In genomic region chr5:140609511-140610272, GRCm38 (mm10) we compare ENCODE assay signal across 8 mouse cellular contexts. TPM values are rescaled to one million over a fixed set of nuclear protein-coding genes. Genes with fewer than 3 reads are reported as not detected.
DNase-seq lines count a peak whose midpoint lies in the region; ATAC-seq and TF ChIP-seq lines count a peak whose summit lies in the region.

No protein-coding gene starts in this region.

- H3K27ac ChIP-seq in cortical plate, adult 2 months (ENCODE audit: insufficient read depth, low read length) = peak overlapping the region; percentile 83
- peak overlapping the region; percentile 84 for H3K27ac ChIP-seq in heart, postnatal 0 days (ENCODE audit: low read depth)

- no peaks in the 10 kb centered on the region for H3K9me3 ChIP-seq in heart, postnatal 0 days (replicated peaks; ENCODE audit: control insufficient read depth, low read length)

- no peak for TF ChIP-seq EP300 in heart, postnatal 0 days (IDR thresholded peaks at IDR 0.05; ENCODE audit: low read depth)

- H3K4me2 ChIP-seq in heart, postnatal 0 days (ENCODE audit: low read depth, low read length) = peak overlapping the region; percentile 63

- peak; percentile 57 for DNase-seq in right cerebral cortex, postnatal 25 days
- no peak for DNase-seq in right cerebral cortex, postnatal 14 days
- DNase-seq in heart, postnatal 0 days (ENCODE audit: low spot score) = peak; percentile 37
- peak; percentile 82 for DNase-seq in left cerebral cortex, postnatal 4 days
- peak; percentile 55 for DNase-seq in thymus, postnatal 25 days
- no peak for DNase-seq in cerebellum, postnatal 25 days

- TF ChIP-seq CTCF in cortical plate, adult 2 months (IDR thresholded peaks at IDR 0.05; ENCODE audit: extremely low read depth, insufficient read depth, low read length) = no peak
- TF ChIP-seq CTCF in heart, postnatal 0 days (IDR thresholded peaks at IDR 0.05; ENCODE audit: low read depth) = no peak

- intact Hi-C loops in left cerebral cortex, postnatal 4 days (cut with DNase I) = no loop called here

- WGBS in heart, postnatal 0 days = 15% methylated on average over 13 of the region's 13 CpGs

- no peak for ATAC-seq in heart, postnatal 0 days (ENCODE audit: insufficient read depth, low read depth)
- 0 out of 2 replicates have a peak, but pooled peaks have one; percentile 5 for ATAC-seq in megakaryocyte progenitor cell, adult 5-6 weeks (replicated peaks; ENCODE audit: poor library complexity)

- H3K4me3 ChIP-seq in cortical plate, adult 2 months (ENCODE audit: insufficient read depth, low read length) = peak overlapping the region; percentile 48
- peak overlapping the region; percentile 54 for H3K4me3 ChIP-seq in heart, postnatal 0 days (ENCODE audit: low read depth, low read length)

- H3K27me3 ChIP-seq in heart, postnatal 0 days (ENCODE audit: control insufficient read depth, insufficient read depth, low read length) = peaks cover 58% of the 10 kb centered on the region

- no peaks in the 10 kb centered on the region for H3K4me1 ChIP-seq in cortical plate, adult 2 months (ENCODE audit: control insufficient read depth, insufficient read depth, low read length)
- H3K4me1 ChIP-seq in heart, postnatal 0 days (ENCODE audit: control insufficient read depth, insufficient read depth) = peaks cover 35% of the 10 kb centered on the region

- TF ChIP-seq POLR2A in cortical plate, adult 2 months (IDR thresholded peaks at IDR 0.05; ENCODE audit: extremely low read depth, insufficient read depth, low read length) = no peak

- H3K36me3 ChIP-seq in heart, postnatal 0 days (replicated peaks; ENCODE audit: control insufficient read depth, insufficient read depth, low read length) = no peaks in the 10 kb centered on the region

- H3K9ac ChIP-seq in heart, postnatal 0 days (replicated peaks; ENCODE audit: low read depth, low read length) = no peak overlapping the region

RNA-seq across cellular contexts. Expression of gene Lfng, which starts 2.6 kb away (rescaled TPM):
- polyA plus RNA-seq in cortical plate, adult 2 months (2012; rRNA removed) = 35.1 and 37.0 TPM in 2 replicates
- total RNA-seq in heart, postnatal 0 days (2014; rRNA removed; ENCODE audit: low replicate concordance) = 8.2 and 22.3 TPM in 2 replicates
- polyA plus RNA-seq in heart, postnatal 0 days (2015; fragmentation: Nextera tagmentation; extraction: Ambion mirVana) = 4.1 and 4.4 TPM in 2 replicates
- total RNA-seq in left cerebral cortex, postnatal 4 days (2021) = 10 to 100 TPM; 19.7 to 20.7 TPM
- 4.8 and 5.6 TPM in 2 replicates for total RNA-seq in megakaryocyte progenitor cell, adult 5-6 weeks (2015)
- total RNA-seq in megakaryocyte progenitor cell, adult 5-6 weeks (2017) = 13.4 and 15.2 TPM in 2 replicates

RNA-seq across cellular contexts. Expression of gene Ttyh3, which starts 39.1 kb away (rescaled TPM):
- 114 and 119 TPM in 2 replicates for polyA plus RNA-seq in cortical plate, adult 2 months (2012; rRNA removed)
- total RNA-seq in heart, postnatal 0 days (2014; rRNA removed; ENCODE audit: low replicate concordance) = 53.2 and 55.2 TPM in 2 replicates
- 8.5 and 8.9 TPM in 2 replicates for polyA plus RNA-seq in heart, postnatal 0 days (2015; fragmentation: Nextera tagmentation; extraction: Ambion mirVana)
- total RNA-seq in left cerebral cortex, postnatal 4 days (2021) = 100 to 1,000 TPM; 382 to 395 TPM
- total RNA-seq in megakaryocyte progenitor cell, adult 5-6 weeks (2015) = 31.4 and 35.8 TPM in 2 replicates
- total RNA-seq in megakaryocyte progenitor cell, adult 5-6 weeks (2017) = 8.1 and 10.2 TPM in 2 replicates

RNA-seq across cellular contexts. Expression of gene Grifin, which starts 44.8 kb away (rescaled TPM):
- 0.26 and 1.4 TPM in 2 replicates for polyA plus RNA-seq in cortical plate, adult 2 months (2012; rRNA removed)
- total RNA-seq in heart, postnatal 0 days (2014; rRNA removed; ENCODE audit: low replicate concordance) = not detected in 2 replicates
- not detected in 2 replicates for polyA plus RNA-seq in heart, postnatal 0 days (2015; fragmentation: Nextera tagmentation; extraction: Ambion mirVana)
- total RNA-seq in left cerebral cortex, postnatal 4 days (2021) = not detected
- total RNA-seq in megakaryocyte progenitor cell, adult 5-6 weeks (2015) = not detected in 2 replicates
- total RNA-seq in megakaryocyte progenitor cell, adult 5-6 weeks (2017) = not detected in 2 replicates

Comparison
In these comparisons a context has a peak if more than half of its experiments do, and no peak if none do; other contexts are left out.
1. DNase-seq: peak in right cerebral cortex, postnatal 25 days (single experiment), heart, postnatal 0 days (single experiment), left cerebral cortex, postnatal 4 days (single experiment) and thymus, postnatal 25 days (single experiment); none in right cerebral cortex, postnatal 14 days (single experiment) and cerebellum, postnatal 25 days (0 of 2).